Mouse (Mus musculus): ENCODE measurements around the gene Palm2. TPM values are rescaled to one million over a fixed set of nuclear protein-coding genes. Genes with fewer than 3 reads are reported as not detected.

The Palm2 gene
- polyA plus RNA-seq, 1 experiment from 2014 or later = 7.4 TPM

GRCm38 (mm10) chr4:57547785-57548184, 113.7 kb downstream of the Palm2 start:
- no peak overlapping the region for H3K4me2 ChIP-seq (replicated peaks)
- no peak overlapping the region for H3K27ac ChIP-seq (replicated peaks)
- no peaks in the 10 kb centered on the region for H3K9me3 ChIP-seq (replicated peaks)
- ATAC-seq (ENCODE audit: insufficient number of reproducible peaks, low FRiP score, low TSS enrichment, low read depth) = no peak; the same call in 1 of the 2 replicates
- no peak overlapping the region for H3K4me3 ChIP-seq (replicated peaks)
- no peak overlapping the region for H3K9ac ChIP-seq
- 63% methylated on average over 7 of the region's 7 CpGs for WGBS
- H3K27me3 ChIP-seq = no peaks in the 10 kb centered on the region
- H3K4me1 ChIP-seq = peaks cover 23% of the 10 kb centered on the region
- H3K36me3 ChIP-seq = no peaks in the 10 kb centered on the region

- no peak overlapping the region for H3K27ac ChIP-seq (replicated peaks)
Measured at GRCm38 (mm10) chr4:57550216-57550615, 116.2 kb downstream of the Palm2 start.

GRCm38 (mm10) chr4:57557102-57557501, 123.1 kb downstream of the Palm2 start:
- no peak overlapping the region for H3K4me2 ChIP-seq (replicated peaks)
- no peaks in the 10 kb centered on the region for H3K9me3 ChIP-seq (replicated peaks)
- no peaks in the 10 kb centered on the region for H3K27me3 ChIP-seq
- H3K4me1 ChIP-seq = peaks cover 33% of the 10 kb centered on the region
- no peak for ATAC-seq (ENCODE audit: insufficient number of reproducible peaks, low FRiP score, low TSS enrichment, low read depth)
- WGBS = 84% methylated on average over 2 of the region's 2 CpGs
- no peaks in the 10 kb centered on the region for H3K36me3 ChIP-seq
- H3K27ac ChIP-seq (replicated peaks) = no peak overlapping the region
- no peak overlapping the region for H3K4me3 ChIP-seq (replicated peaks)
- no peak overlapping the region for H3K9ac ChIP-seq

More at GRCm38 (mm10) chr4:57550216-57550615, 116.2 kb downstream of the Palm2 start:
- H3K36me3 ChIP-seq = no peaks in the 10 kb centered on the region
- no peak overlapping the region for H3K4me2 ChIP-seq (replicated peaks)
- ATAC-seq (ENCODE audit: insufficient number of reproducible peaks, low FRiP score, low TSS enrichment, low read depth) = peak; percentile 39; the same call in 1 of the 2 replicates
- H3K9ac ChIP-seq = no peak overlapping the region
- no peak overlapping the region for H3K4me3 ChIP-seq (replicated peaks)
- H3K4me1 ChIP-seq = peaks cover 17% of the 10 kb centered on the region
- 9% methylated on average over 1 of the region's 1 CpGs for WGBS
- no peaks in the 10 kb centered on the region for H3K27me3 ChIP-seq
- H3K9me3 ChIP-seq (replicated peaks) = no peaks in the 10 kb centered on the region

GRCm38 (mm10) chr4:57559438-57559837, 125.4 kb downstream of the Palm2 start:
- no peak for ATAC-seq (ENCODE audit: insufficient number of reproducible peaks, low FRiP score, low TSS enrichment, low read depth)
- peaks cover 30% of the 10 kb centered on the region for H3K4me1 ChIP-seq
- H3K9me3 ChIP-seq (replicated peaks) = no peaks in the 10 kb centered on the region
- no peak overlapping the region for H3K4me2 ChIP-seq (replicated peaks)
- no peaks in the 10 kb centered on the region for H3K36me3 ChIP-seq
- H3K9ac ChIP-seq = no peak overlapping the region
- H3K4me3 ChIP-seq (replicated peaks) = no peak overlapping the region
- WGBS = 69% methylated on average over 1 of the region's 1 CpGs
- H3K27ac ChIP-seq (replicated peaks) = 0 out of 2 replicates have a peak overlapping the region, but pooled peaks have one; percentile 48
- H3K27me3 ChIP-seq = no peaks in the 10 kb centered on the region

GRCm38 (mm10) chr4:57560010-57560409, 126.0 kb downstream of the Palm2 start:
- no peaks in the 10 kb centered on the region for H3K9me3 ChIP-seq (replicated peaks)

GRCm38 (mm10) chr4:57561055-57561454, 127.0 kb downstream of the Palm2 start:
- H3K36me3 ChIP-seq = no peaks in the 10 kb centered on the region
- peak overlapping the region; percentile 23 for H3K4me2 ChIP-seq (replicated peaks)
- H3K27me3 ChIP-seq = no peaks in the 10 kb centered on the region
- no peak overlapping the region for H3K4me3 ChIP-seq (replicated peaks)
- peak overlapping the region; percentile 87 for H3K27ac ChIP-seq (replicated peaks)
- peaks cover 21% of the 10 kb centered on the region for H3K4me1 ChIP-seq
- ATAC-seq (ENCODE audit: insufficient number of reproducible peaks, low FRiP score, low TSS enrichment, low read depth) = peak; percentile 64; the same call in 1 of the 2 replicates
- no peak overlapping the region for H3K9ac ChIP-seq
- WGBS = 27% methylated on average over 6 of the region's 6 CpGs
- no peaks in the 10 kb centered on the region for H3K9me3 ChIP-seq (replicated peaks)

More at GRCm38 (mm10) chr4:57560010-57560409, 126.0 kb downstream of the Palm2 start:
- Histone ChIP-seq H3K4me1 (peaks cover 25% of the 10 kb centered on the region), H3K27ac (replicated peaks) (peak overlapping the region; percentile 87), H3K4me3 (replicated peaks) (no peak overlapping the region), H3K27me3 (no peaks in the 10 kb centered on the region), H3K4me2 (replicated peaks) (no peak overlapping the region), H3K36me3 (no peaks in the 10 kb centered on the region), H3K9ac (no peak overlapping the region)
- ATAC-seq (ENCODE audit: insufficient number of reproducible peaks, low FRiP score, low TSS enrichment, low read depth) = peak; percentile 51; the same call in 1 of the 2 replicates
- 27% methylated on average over 3 of the region's 3 CpGs for WGBS

GRCm38 (mm10) chr4:57565283-57565682, 131.2 kb downstream of the Palm2 start:
- H3K27ac ChIP-seq (replicated peaks) = no peak overlapping the region
- no peak overlapping the region for H3K9ac ChIP-seq
- ATAC-seq (ENCODE audit: insufficient number of reproducible peaks, low FRiP score, low TSS enrichment, low read depth) = no peak
- H3K4me3 ChIP-seq (replicated peaks) = no peak overlapping the region
- WGBS = 79% methylated on average over 1 of the region's 1 CpGs
- peaks cover 51% of the 10 kb centered on the region for H3K4me1 ChIP-seq
- no peak overlapping the region for H3K4me2 ChIP-seq (replicated peaks)
- H3K27me3 ChIP-seq = no peaks in the 10 kb centered on the region
- no peaks in the 10 kb centered on the region for H3K9me3 ChIP-seq (replicated peaks)
- no peaks in the 10 kb centered on the region for H3K36me3 ChIP-seq

- H3K4me1 ChIP-seq = peaks cover 50% of the 10 kb centered on the region
- H3K27ac ChIP-seq (replicated peaks) = no peak overlapping the region
- no peak overlapping the region for H3K4me3 ChIP-seq (replicated peaks)
- H3K9ac ChIP-seq = no peak overlapping the region
- no peaks in the 10 kb centered on the region for H3K27me3 ChIP-seq
- H3K36me3 ChIP-seq = no peaks in the 10 kb centered on the region
- no peak for ATAC-seq (ENCODE audit: insufficient number of reproducible peaks, low FRiP score, low TSS enrichment, low read depth)
- no peak overlapping the region for H3K4me2 ChIP-seq (replicated peaks)
- 51% methylated on average over 2 of the region's 2 CpGs for WGBS
- H3K9me3 ChIP-seq (replicated peaks) = no peaks in the 10 kb centered on the region
Measured at GRCm38 (mm10) chr4:57565811-57566210, 131.8 kb downstream of the Palm2 start.

- ATAC-seq (ENCODE audit: insufficient number of reproducible peaks, low FRiP score, low TSS enrichment, low read depth) = peak; percentile 84
- Histone ChIP-seq H3K36me3 (no peaks in the 10 kb centered on the region), H3K4me1 (peaks cover 42% of the 10 kb centered on the region), H3K9ac (peak within 1 kb of the TSS; percentile 50), H3K27ac (replicated peaks) (peak within 1 kb of the TSS; percentile 87), H3K4me2 (replicated peaks) (peak within 1 kb of the TSS; percentile 87), H3K27me3 (no peaks in the 10 kb centered on the region), H3K4me3 (replicated peaks) (peak within 1 kb of the TSS; percentile 61), H3K9me3 (replicated peaks) (no peaks in the 10 kb centered on the region)
- 2% methylated on average over 51 of the region's 51 CpGs for WGBS
Measured at GRCm38 (mm10) chr4:57567666-57568206, 133.7 kb downstream of the Palm2 start, which contains the start of gene Pakap. Gene Pakap, plus strand, starts transcription at chr4:57568179.

GRCm38 (mm10) chr4:57568268-57569068, 134.4 kb downstream of the Palm2 start:
- H3K36me3 ChIP-seq = no peaks in the 10 kb centered on the region
- peak overlapping the region; percentile 61 for H3K4me3 ChIP-seq (replicated peaks)
- peaks cover 42% of the 10 kb centered on the region for H3K4me1 ChIP-seq
- H3K9ac ChIP-seq = peak overlapping the region; percentile 50
- H3K27ac ChIP-seq (replicated peaks) = peak overlapping the region; percentile 87
- WGBS = 10% methylated on average over 19 of the region's 19 CpGs
- no peaks in the 10 kb centered on the region for H3K9me3 ChIP-seq (replicated peaks)
- ATAC-seq (ENCODE audit: insufficient number of reproducible peaks, low FRiP score, low TSS enrichment, low read depth) = no peak
- peak overlapping the region; percentile 87 for H3K4me2 ChIP-seq (replicated peaks)
- no peaks in the 10 kb centered on the region for H3K27me3 ChIP-seq

GRCm38 (mm10) chr4:57569069-57569355, 135.0 kb downstream of the Palm2 start:
- no peaks in the 10 kb centered on the region for H3K36me3 ChIP-seq
- peak overlapping the region; percentile 87 for H3K4me2 ChIP-seq (replicated peaks)
- no peak for ATAC-seq (ENCODE audit: insufficient number of reproducible peaks, low FRiP score, low TSS enrichment, low read depth)
- H3K9me3 ChIP-seq (replicated peaks) = no peaks in the 10 kb centered on the region
- peaks cover 42% of the 10 kb centered on the region for H3K4me1 ChIP-seq
- H3K9ac ChIP-seq = peak overlapping the region; percentile 50; the same call in 1 of the 2 replicates
- no peaks in the 10 kb centered on the region for H3K27me3 ChIP-seq
- peak overlapping the region; percentile 87 for H3K27ac ChIP-seq (replicated peaks)
- H3K4me3 ChIP-seq (replicated peaks) = peak overlapping the region; percentile 61
- 24% methylated on average over 4 of the region's 4 CpGs for WGBS
